Mouse (Mus musculus) myocyte (in vitro differentiated cells): ENCODE results near the gene Abraxas1.

Experiments
- CEBPB ChIP-seq: IDR thresholded peaks from 2 replicates; pipeline ENCODE4 v1.6.1; 2011; ENCODE audit warnings: mild to moderate bottlenecking, moderate library complexity; ENCODE audit not compliant: poor library complexity, insufficient read depth, severe bottlenecking
- E2F4 ChIP-seq: IDR thresholded peaks from one replicate; pipeline ENCODE4 v1.6.1; 2011; ENCODE audit warnings: mild to moderate bottlenecking, control low read depth, moderate library complexity; ENCODE audit not compliant: insufficient read depth
- MAX ChIP-seq: IDR thresholded peaks from one replicate; pipeline ENCODE4 v1.6.1; 2011; ENCODE audit warnings: low read depth, mild to moderate bottlenecking, control low read depth
- MYOD1 ChIP-seq, 3 experiments: IDR thresholded peaks; one replicate each; pipeline ENCODE4 v1.6.1; 2011; ENCODE audit warnings: control low read depth in 2 of 3, low read depth in 2 of 3, mild to moderate bottlenecking in 2 of 3, moderate library complexity in 1 of 3; ENCODE audit not compliant: insufficient read length in 2 of 3, control insufficient read depth in 1 of 3
- POLR2A ChIP-seq: IDR thresholded peaks from one replicate; pipeline ENCODE4 v1.6.1; 2011; ENCODE audit warnings: low read depth, mild to moderate bottlenecking, control low read depth, moderate library complexity; ENCODE audit not compliant: insufficient read length
- POLR2AphosphoS2 ChIP-seq: IDR thresholded peaks from one replicate; pipeline ENCODE4 v1.6.1; 2011; ENCODE audit warnings: low read depth, control low read depth; ENCODE audit not compliant: insufficient read length
- REST ChIP-seq: IDR thresholded peaks from one replicate; pipeline ENCODE4 v1.6.1; 2011; ENCODE audit warnings: mild to moderate bottlenecking, control low read depth, moderate library complexity; ENCODE audit not compliant: insufficient read depth, insufficient read length
- SRF ChIP-seq: IDR thresholded peaks from one replicate; pipeline ENCODE4 v1.6.1; 2011; ENCODE audit warnings: low read depth; ENCODE audit not compliant: control insufficient read depth, insufficient read length
- TCF12 ChIP-seq: IDR thresholded peaks from one replicate; pipeline ENCODE4 v1.6.1; 2011; ENCODE audit warnings: mild to moderate bottlenecking, control low read depth; ENCODE audit not compliant: poor library complexity, insufficient read depth, severe bottlenecking
- TCF3 ChIP-seq: IDR thresholded peaks from one replicate; pipeline ENCODE4 v1.6.1; 2011; ENCODE audit warnings: low read depth, control low read depth; ENCODE audit not compliant: insufficient read length
- USF1 ChIP-seq: IDR thresholded peaks from one replicate; pipeline ENCODE4 v1.6.1; 2011; ENCODE audit warnings: low read depth, mild to moderate bottlenecking, control low read depth, moderate library complexity

DNA sequence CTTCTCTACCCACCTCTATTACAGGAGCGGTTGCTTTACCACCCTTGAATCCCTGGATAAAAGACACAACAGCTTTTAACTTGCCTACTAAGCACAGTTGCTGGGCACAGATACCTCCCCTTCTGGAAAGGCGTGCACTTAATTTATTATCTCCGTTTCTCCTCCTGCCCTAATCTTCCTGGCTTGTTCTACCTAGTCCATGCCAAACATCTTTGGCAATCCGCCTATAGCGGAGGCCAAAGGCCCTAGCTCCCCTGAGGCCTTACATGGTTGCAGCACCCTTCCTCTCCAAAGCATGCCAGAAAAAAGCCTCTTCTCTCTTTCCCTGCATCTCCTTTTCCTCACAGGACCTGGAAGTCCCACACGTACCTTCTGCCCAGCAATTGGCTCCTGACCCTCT is 43.7 kb upstream of the Abraxas1 start:
- TF ChIP-seq POLR2A (no peak), POLR2AphosphoS2 (no peak), MAX (no peak), CEBPB (no peak), E2F4 (no peak), TCF3 (no peak), USF1 (no peak), MYOD1 (IDR thresholded peaks at IDR 0.05; ENCODE audit: control insufficient read depth in 1 of 3, insufficient read length in 2 of 3, low read depth in 2 of 3) (no peak), TCF12 (no peak), REST (no peak), SRF (no peak)
